Mouse (Mus musculus) forebrain, postnatal 0 days (tissue): ENCODE measurements around the gene Gpr63. TPM values are rescaled to one million over a fixed set of nuclear protein-coding genes. Genes with fewer than 3 reads are reported as not detected.

ENCODE experiments used
- ATAC-seq: fragments of 200-750 bp; cut with Nextera tagmentation; 2 replicates; pipeline ENCODE4 v1.8.0; 2017; ENCODE audit warnings: mild to moderate bottlenecking, moderate library complexity
- DNase-seq: peaks from one replicate; pipeline ENCODE4 v3.0.0-alpha.2; 2015
- H3K27ac ChIP-seq: fragments of 300-500 bp; sonication (generic); 2 replicates; pipeline ENCODE4 v1.5.1; 2014; ENCODE audit warnings: low read depth, mild to moderate bottlenecking, antibody characterized with exemption, low read length, moderate library complexity, mixed read lengths
- H3K27me3 ChIP-seq: fragments of 300-500 bp; sonication (generic); 2 replicates; pipeline ENCODE4 v1.6.1; 2014; ENCODE audit warnings: mild to moderate bottlenecking, low read length, mixed read lengths; ENCODE audit not compliant: insufficient read depth
- H3K36me3 ChIP-seq: fragments of 300-500 bp; sonication (generic); 2 replicates; pipeline ENCODE4 v1.6.1; 2014; ENCODE audit warnings: mild to moderate bottlenecking, moderate library complexity; ENCODE audit not compliant: insufficient read depth
- H3K4me1 ChIP-seq: fragments of 300-500 bp; sonication (generic); 2 replicates; pipeline ENCODE4 v1.6.1; 2014; ENCODE audit warnings: antibody characterized with exemption; ENCODE audit not compliant: insufficient read depth
- H3K4me2 ChIP-seq: fragments of 300-500 bp; sonication (generic); 2 replicates; pipeline ENCODE4 v1.6.1; 2014; ENCODE audit warnings: low read depth, mild to moderate bottlenecking, moderate library complexity
- H3K4me3 ChIP-seq: fragments of 300-500 bp; sonication (generic); 2 replicates; pipeline ENCODE4 v1.5.1; 2014; ENCODE audit warnings: low read depth, low read length, mixed read lengths
- H3K9ac ChIP-seq: fragments of 300-500 bp; sonication (generic); 2 replicates; pipeline ENCODE4 v1.6.1; 2014; ENCODE audit warnings: mild to moderate bottlenecking
- H3K9me3 ChIP-seq: fragments of 300-500 bp; sonication (generic); 2 replicates; pipeline ENCODE4 v1.6.1; 2016; ENCODE audit warnings: low read length
- CTCF ChIP-seq: sonication (generic); IDR thresholded peaks from 2 replicates; pipeline ENCODE4 v1.5.1; 2016; ENCODE audit warnings: antibody characterized with exemption, control low read depth, low read depth
- WGBS: fragments of 180-500 bp; shearing (Covaris S2); extraction: QIAGEN DNeasy Blood & Tissue Kit; methylation state at CpG from one replicate; pipeline ENCODE4 v1.1.7; 2014; 5-methylcytosine and 5-hydroxymethylcytosine counted together
- polyA plus RNA-seq: library from polyadenylated mRNA; unstranded; fragments of >200 nt; fragmentation: Nextera tagmentation; extraction: Ambion mirVana; gene quantifications from 2 replicates; pipeline ENCODE4 v1.2.1, GENCODE M21; 2015
- total RNA-seq: library from RNA; depleted of rRNA; stranded (reverse); fragments of >200 nt; gene quantifications from 2 replicates; pipeline ENCODE4 v1.2.3, GENCODE M21; 2014; rRNA removed

Gene Gpr63
- total RNA-seq = 3.0 and 13.7 TPM in 2 replicates
- 2.4 and 2.7 TPM in 2 replicates for polyA plus RNA-seq

- Histone ChIP-seq H3K4me2 (peak within 1 kb of the TSS; percentile 68), H3K36me3 (no peaks in the 10 kb centered on the region), H3K4me3 (peak within 1 kb of the TSS; percentile 90), H3K27me3 (no peaks in the 10 kb centered on the region), H3K4me1 (peaks cover 11% of the 10 kb centered on the region), H3K9me3 (no peaks in the 10 kb centered on the region), H3K9ac (peak within 1 kb of the TSS; percentile 95), H3K27ac (peak within 1 kb of the TSS; percentile 95)
- TF ChIP-seq CTCF = peak; percentile 59
- 2% methylated on average over 70 of the region's 78 CpGs for WGBS
- ATAC-seq = peak; percentile 98
- DNase-seq = peak; percentile 88
Observed at GRCm38 (mm10) chr4:24966299-24966991, at the start of gene Gpr63. Gene Gpr63 (plus strand): TSS chr4:24966407.

- no peak for TF ChIP-seq CTCF
- no peak overlapping the region for H3K27ac ChIP-seq
Observed at GRCm38 (mm10) chr4:24920006-24920577, 46.1 kb upstream of the Gpr63 start.

GRCm38 (mm10) chr4:24924726-24925125 is 41.5 kb upstream of the Gpr63 start:
- Histone ChIP-seq H3K27me3 (no peaks in the 10 kb centered on the region), H3K4me3 (no peak overlapping the region), H3K4me1 (0 out of 2 replicates have a peak, but pooled peaks cover 5% of the 10 kb centered on the region), H3K36me3 (no peaks in the 10 kb centered on the region), H3K9me3 (no peaks in the 10 kb centered on the region), H3K27ac (no peak overlapping the region), H3K9ac (no peak overlapping the region), H3K4me2 (no peak overlapping the region)
- DNase-seq (peak; percentile 52), ATAC-seq (peak; percentile 66)
- 48% methylated on average over 2 of the region's 2 CpGs for WGBS
- TF ChIP-seq CTCF = no peak

More at GRCm38 (mm10) chr4:24920006-24920577, 46.1 kb upstream of the Gpr63 start:
- WGBS = 29% methylated on average over 5 of the region's 5 CpGs
- DNase-seq (peak; percentile 44), ATAC-seq (peak; percentile 45)
- Histone ChIP-seq H3K4me1 (0 out of 2 replicates have a peak, but pooled peaks cover 5% of the 10 kb centered on the region), H3K36me3 (no peaks in the 10 kb centered on the region), H3K27me3 (no peaks in the 10 kb centered on the region), H3K9me3 (no peaks in the 10 kb centered on the region), H3K9ac (no peak overlapping the region), H3K4me3 (no peak overlapping the region), H3K4me2 (no peak overlapping the region)

- DNase-seq (no peak), ATAC-seq (no peak)
- H3K27ac ChIP-seq = no peak overlapping the region
- H3K36me3 ChIP-seq = no peaks in the 10 kb centered on the region
- WGBS = 54% methylated on average over 5 of the region's 5 CpGs
- TF ChIP-seq CTCF = no peak
- no peak overlapping the region for H3K4me2 ChIP-seq
- no peaks in the 10 kb centered on the region for H3K4me1 ChIP-seq
- H3K27me3 ChIP-seq = no peaks in the 10 kb centered on the region
- H3K9me3 ChIP-seq = no peaks in the 10 kb centered on the region
- no peak overlapping the region for H3K9ac ChIP-seq
- H3K4me3 ChIP-seq = no peak overlapping the region
Observed at GRCm38 (mm10) chr4:24928260-24928780, 37.9 kb upstream of the Gpr63 start.

- Histone ChIP-seq H3K36me3 (no peaks in the 10 kb centered on the region), H3K4me2 (no peak overlapping the region), H3K4me3 (no peak overlapping the region), H3K27ac (no peak overlapping the region), H3K9ac (no peak overlapping the region), H3K9me3 (no peaks in the 10 kb centered on the region), H3K4me1 (no peaks in the 10 kb centered on the region), H3K27me3 (no peaks in the 10 kb centered on the region)
- DNase-seq (no peak), ATAC-seq (no peak)
- no peak for TF ChIP-seq CTCF
- WGBS = 45% methylated on average over 5 of the region's 5 CpGs
Observed at GRCm38 (mm10) chr4:24928926-24929325, 37.3 kb upstream of the Gpr63 start.

GRCm38 (mm10) chr4:24942728-24943424 is 23.3 kb upstream of the Gpr63 start:
- H3K36me3 ChIP-seq = no peaks in the 10 kb centered on the region
- 30% methylated on average over 6 of the region's 6 CpGs for WGBS
- no peak overlapping the region for H3K4me3 ChIP-seq
- H3K9me3 ChIP-seq = no peaks in the 10 kb centered on the region
- DNase-seq (peak; percentile 38), ATAC-seq (peak; percentile 34; the same call in 1 of the 2 replicates)
- peak overlapping the region; percentile 4; the same call in 1 of the 2 replicates for H3K9ac ChIP-seq
- 0 out of 2 replicates have a peak overlapping the region, but pooled peaks have one; percentile 2 for H3K4me2 ChIP-seq
- H3K27ac ChIP-seq = peak overlapping the region; percentile 57
- H3K27me3 ChIP-seq = no peaks in the 10 kb centered on the region
- TF ChIP-seq CTCF = no peak
- H3K4me1 ChIP-seq = peaks cover 7% of the 10 kb centered on the region; the same call in 1 of the 2 replicates
